Mouse (Mus musculus) yolk sac, embryonic 10.5 days (tissue): ENCODE results near the gene Pacs2.
A peak's percentile ranks its signal among the peaks of the same experiment; 100 is the strongest.

Source experiments
- DNase-seq: peaks from one replicate; pipeline ENCODE4 v3.0.0-alpha.2; 2017; ENCODE audit warnings: low spot score

Gene Pacs2

GRCm38 (mm10) chr12:113088026-113088425 lies 73.7 kb downstream of the Pacs2 start:
- DNase-seq = no peak

- no peak for DNase-seq
Observed at GRCm38 (mm10) chr12:113089107-113089506, 74.8 kb downstream of the Pacs2 start.

- DNase-seq = no peak
Observed at GRCm38 (mm10) chr12:113090053-113090452, 75.7 kb downstream of the Pacs2 start.

- no peak for DNase-seq
Observed at GRCm38 (mm10) chr12:113097040-113097439, 82.7 kb downstream of the Pacs2 start.

- DNase-seq = peak; percentile 32
Observed at GRCm38 (mm10) chr12:113097749-113098281, 83.5 kb downstream of the Pacs2 start, which contains the start of gene Mta1. Mta1 (plus strand) TSS chr12:113098278.

GRCm38 (mm10) chr12:113098530-113099151 lies 84.3 kb downstream of the Pacs2 start:
- DNase-seq = no peak

GRCm38 (mm10) chr12:113099470-113100237 lies 85.3 kb downstream of the Pacs2 start:
- DNase-seq = no peak

GRCm38 (mm10) chr12:113100448-113101076 lies 86.3 kb downstream of the Pacs2 start:
- DNase-seq = no peak

- no peak for DNase-seq
Observed at GRCm38 (mm10) chr12:113101251-113101960, 87.1 kb downstream of the Pacs2 start.

- DNase-seq = no peak
Observed at GRCm38 (mm10) chr12:113102461-113102860, 88.2 kb downstream of the Pacs2 start.

- peak; percentile 65 for DNase-seq
Observed at GRCm38 (mm10) chr12:113103846-113104451, 89.6 kb downstream of the Pacs2 start.

GRCm38 (mm10) chr12:113106386-113106785 lies 92.1 kb downstream of the Pacs2 start:
- DNase-seq = no peak

GRCm38 (mm10) chr12:113107431-113108124 lies 93.3 kb downstream of the Pacs2 start:
- no peak for DNase-seq

- no peak for DNase-seq
Observed at GRCm38 (mm10) chr12:113108528-113109283, 94.4 kb downstream of the Pacs2 start.

- no peak for DNase-seq
Observed at GRCm38 (mm10) chr12:113109801-113110200, 95.5 kb downstream of the Pacs2 start.

- no peak for DNase-seq
Observed at GRCm38 (mm10) chr12:113114141-113114540, 99.8 kb downstream of the Pacs2 start.

GRCm38 (mm10) chr12:113114856-113115538 lies 100.7 kb downstream of the Pacs2 start:
- no peak for DNase-seq

GRCm38 (mm10) chr12:113119516-113120410 lies 105.5 kb downstream of the Pacs2 start:
- peak; percentile 64 for DNase-seq
